Comparison of ENCODE assay signal across 16 mouse cellular contexts in the genomic region with DNA sequence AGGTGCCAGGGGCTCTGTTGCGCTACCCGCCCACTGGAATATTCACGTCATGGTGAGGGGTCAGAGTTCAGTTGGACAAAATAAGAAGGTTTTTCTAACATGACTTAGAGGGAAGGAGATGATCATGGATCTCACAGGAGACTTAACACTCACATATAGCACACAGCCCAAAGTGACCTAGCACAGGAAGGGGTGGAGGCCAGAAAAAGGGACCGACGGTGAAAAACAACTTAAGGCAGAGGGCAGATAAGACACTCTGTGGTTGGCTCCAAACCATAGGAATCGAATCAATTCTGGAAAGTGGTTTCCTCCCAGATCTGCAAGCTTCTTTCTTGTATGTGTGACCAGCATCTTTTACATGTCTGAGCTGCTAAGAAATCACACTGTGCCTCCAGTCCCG.
"Had no signal": no experiment of that assay in that cellular context is flagged by ENCODE, and none has a peak within 500 bp of the region (broad histone marks: within the 10 kb centered on the region; RNA-seq: fewer than 3 reads in every experiment).

No protein-coding gene starts in this region.

- H3K36me3 ChIP-seq: limb, embryonic 13.5 days; midbrain, embryonic 12.5 days; neural tube, embryonic 15.5 days had no signal

- H3K9me3 ChIP-seq: limb, embryonic 13.5 days; megakaryocyte, embryonic 14.5 days; midbrain, embryonic 12.5 days; neural tube, embryonic 15.5 days had no signal

- H3K4me1 ChIP-seq: midbrain, embryonic 12.5 days; neural tube, embryonic 15.5 days had no signal

- DNase-seq: kidney, adult 11 months; kidney, postnatal 10 days; kidney, postnatal 4 days; left cerebral cortex, postnatal 4 days; lung, embryonic 14.5 days; lung, postnatal 10 days; lung, postnatal 4 days; right cerebral cortex, adult 18-20 months; right cerebral cortex, postnatal 25 days; thymus, postnatal 14 days had no signal

- H3K9ac ChIP-seq: limb, embryonic 13.5 days; lung, embryonic 14.5 days; midbrain, embryonic 12.5 days; neural tube, embryonic 15.5 days had no signal

- H3K27me3 ChIP-seq: midbrain, embryonic 12.5 days; neural tube, embryonic 15.5 days had no signal

- H3K27ac ChIP-seq: layer of hippocampus, adult 2 months; limb, embryonic 13.5 days; midbrain, embryonic 12.5 days; neural tube, embryonic 15.5 days had no signal

- H3K4me2 ChIP-seq: limb, embryonic 13.5 days; lung, embryonic 14.5 days; midbrain, embryonic 12.5 days; neural tube, embryonic 15.5 days had no signal

- H3K4me3 ChIP-seq: layer of hippocampus, adult 2 months; limb, embryonic 13.5 days; megakaryocyte, embryonic 14.5 days; midbrain, embryonic 12.5 days; myocyte; neural tube, embryonic 15.5 days had no signal
